ENCODE assay signal across 10 mouse cellular contexts in genomic region chr11:76429556-76429955, GRCm38 (mm10). TPM values are rescaled to one million over a fixed set of nuclear protein-coding genes. Genes with fewer than 3 reads are reported as not detected.
DNase-seq lines count a peak whose midpoint lies in the region; ATAC-seq lines count a peak whose summit lies in the region.
"Had no signal": no experiment of that assay in that cellular context is flagged by ENCODE, and none has a peak within 500 bp of the region (broad histone marks: within the 10 kb centered on the region; RNA-seq: fewer than 3 reads in every experiment).

No protein-coding gene starts in this region.

- H3K27ac ChIP-seq in heart, embryonic 13.5 days (replicated peaks) = peak overlapping the region; percentile 91
- H3K27ac ChIP-seq in embryonic facial prominence, embryonic 11.5 days (replicated peaks; ENCODE audit: low read depth, low read length) = peak overlapping the region; percentile 93
- peak overlapping the region; percentile 79 for H3K27ac ChIP-seq in hindbrain, embryonic 10.5 days
- 0 out of 2 replicates have a peak overlapping the region, but pooled peaks have one; percentile 0 for H3K27ac ChIP-seq in midbrain, embryonic 12.5 days (replicated peaks)
- H3K27ac ChIP-seq in liver, embryonic 12.5 days = no peak overlapping the region
- H3K27ac ChIP-seq: liver, embryonic 15.5 days had no signal

- no peak overlapping the region for H3K4me3 ChIP-seq in heart, embryonic 13.5 days
- no peak overlapping the region for H3K4me3 ChIP-seq in embryonic facial prominence, embryonic 11.5 days (ENCODE audit: low read depth, low read length)
- no peak overlapping the region for H3K4me3 ChIP-seq in hindbrain, embryonic 10.5 days
- no peak overlapping the region for H3K4me3 ChIP-seq in midbrain, embryonic 12.5 days
- H3K4me3 ChIP-seq in liver, embryonic 12.5 days = no peak overlapping the region
- H3K4me3 ChIP-seq: liver, embryonic 15.5 days had no signal

- ATAC-seq in heart, embryonic 13.5 days (ENCODE audit: extremely low read depth, insufficient number of reproducible peaks, low FRiP score, low TSS enrichment) = no peak
- peak; percentile 15; the same call in 1 of the 2 replicates for ATAC-seq in embryonic facial prominence, embryonic 11.5 days (replicated peaks; ENCODE audit: insufficient number of reproducible peaks, low FRiP score, low TSS enrichment, low read depth)
- no peak for ATAC-seq in midbrain, embryonic 12.5 days (ENCODE audit: low FRiP score, low read depth)
- no peak for ATAC-seq in granulocyte monocyte progenitor cell, adult 5-6 weeks (replicated peaks; ENCODE audit: poor library complexity, severe bottlenecking)
- ATAC-seq in liver, embryonic 12.5 days = no peak

- DNase-seq in heart, postnatal 36 days = no peak
- DNase-seq in embryonic facial prominence, embryonic 11.5 days (ENCODE audit: low spot score) = no peak
- DNase-seq in hindbrain, embryonic 10.5 days (ENCODE audit: low spot score) = no peak
- no peak for DNase-seq in spleen, postnatal 10 days (ENCODE audit: low spot score in 2 of 2)
- DNase-seq: right cerebral cortex, postnatal 25 days had no signal

- peaks cover 24% of the 10 kb centered on the region for H3K36me3 ChIP-seq in heart, embryonic 13.5 days
- no peaks in the 10 kb centered on the region for H3K36me3 ChIP-seq in embryonic facial prominence, embryonic 11.5 days (replicated peaks; ENCODE audit: control insufficient read depth, insufficient read depth, low read depth, low read length)
- peaks cover 46% of the 10 kb centered on the region for H3K36me3 ChIP-seq in hindbrain, embryonic 10.5 days
- H3K36me3 ChIP-seq in midbrain, embryonic 12.5 days = peaks cover 17% of the 10 kb centered on the region
- no peaks in the 10 kb centered on the region for H3K36me3 ChIP-seq in liver, embryonic 12.5 days
- H3K36me3 ChIP-seq: liver, embryonic 15.5 days had no signal

- intact Hi-C loops in heart, postnatal 36 days (cut with DNase I) = no loop called here

- H3K9ac ChIP-seq in heart, embryonic 13.5 days = peak overlapping the region; percentile 57
- H3K9ac ChIP-seq in embryonic facial prominence, embryonic 11.5 days (replicated peaks; ENCODE audit: low read length) = peak overlapping the region; percentile 27
- no peak overlapping the region for H3K9ac ChIP-seq in midbrain, embryonic 12.5 days (replicated peaks)
- H3K9ac ChIP-seq in liver, embryonic 12.5 days = no peak overlapping the region
- H3K9ac ChIP-seq: liver, embryonic 15.5 days had no signal

- H3K4me2 ChIP-seq in heart, embryonic 13.5 days = no peak overlapping the region
- H3K4me2 ChIP-seq in embryonic facial prominence, embryonic 11.5 days (ENCODE audit: low read depth, low read length) = no peak overlapping the region
- no peak overlapping the region for H3K4me2 ChIP-seq in midbrain, embryonic 12.5 days (replicated peaks)
- no peak overlapping the region for H3K4me2 ChIP-seq in liver, embryonic 12.5 days
- H3K4me2 ChIP-seq: liver, embryonic 15.5 days had no signal

- H3K4me1 ChIP-seq in heart, embryonic 13.5 days = peaks cover 83% of the 10 kb centered on the region
- H3K4me1 ChIP-seq in embryonic facial prominence, embryonic 11.5 days (ENCODE audit: control insufficient read depth, insufficient read depth, low read length) = peaks cover 14% of the 10 kb centered on the region
- peaks cover 32% of the 10 kb centered on the region for H3K4me1 ChIP-seq in hindbrain, embryonic 10.5 days (replicated peaks)
- peaks cover 6% of the 10 kb centered on the region; the same call in 1 of the 2 replicates for H3K4me1 ChIP-seq in midbrain, embryonic 12.5 days
- H3K4me1 ChIP-seq in liver, embryonic 12.5 days = no peaks in the 10 kb centered on the region
- H3K4me1 ChIP-seq: liver, embryonic 15.5 days had no signal

- no peaks in the 10 kb centered on the region for H3K27me3 ChIP-seq in heart, embryonic 13.5 days (replicated peaks)
- no peaks in the 10 kb centered on the region for H3K27me3 ChIP-seq in embryonic facial prominence, embryonic 11.5 days (ENCODE audit: control insufficient read depth, insufficient read depth, low read length)
- no peaks in the 10 kb centered on the region for H3K27me3 ChIP-seq in hindbrain, embryonic 10.5 days (ENCODE audit: insufficient read depth, poor library complexity, severe bottlenecking)
- H3K27me3 ChIP-seq in midbrain, embryonic 12.5 days = no peaks in the 10 kb centered on the region
- no peaks in the 10 kb centered on the region for H3K27me3 ChIP-seq in liver, embryonic 12.5 days (replicated peaks)
- H3K27me3 ChIP-seq: liver, embryonic 15.5 days had no signal

- 34% methylated on average over 7 of the region's 7 CpGs for WGBS in heart, embryonic 13.5 days
- 52% methylated on average over 7 of the region's 7 CpGs for WGBS in embryonic facial prominence, embryonic 11.5 days
- WGBS in hindbrain, embryonic 10.5 days = 62% methylated on average over 7 of the region's 7 CpGs
- 56% methylated on average over 7 of the region's 7 CpGs for WGBS in midbrain, embryonic 12.5 days
- 60% methylated on average over 7 of the region's 7 CpGs for WGBS in liver, embryonic 12.5 days (ENCODE audit: insufficient replicate concordance)

- no peaks in the 10 kb centered on the region for H3K9me3 ChIP-seq in heart, embryonic 13.5 days
- H3K9me3 ChIP-seq in embryonic facial prominence, embryonic 11.5 days (replicated peaks; ENCODE audit: control insufficient read depth, low read length) = no peaks in the 10 kb centered on the region
- no peaks in the 10 kb centered on the region for H3K9me3 ChIP-seq in hindbrain, embryonic 10.5 days
- H3K9me3 ChIP-seq in midbrain, embryonic 12.5 days = no peaks in the 10 kb centered on the region
- no peaks in the 10 kb centered on the region for H3K9me3 ChIP-seq in liver, embryonic 12.5 days (replicated peaks)
- H3K9me3 ChIP-seq: liver, embryonic 15.5 days had no signal

RNA-seq across cellular contexts. Expression of gene Timm22, which starts 22.8 kb away (rescaled TPM):
- polyA plus RNA-seq in heart, embryonic 13.5 days (2015; fragmentation: Nextera tagmentation; extraction: Ambion mirVana) = 78.6 and 92.4 TPM in 2 replicates
- total RNA-seq in heart, postnatal 36 days (2021) = 10 to 100 TPM; 42.4 to 55.2 TPM
- 138 TPM in 2 replicates for polyA plus RNA-seq in embryonic facial prominence, embryonic 11.5 days (2014; fragmentation: Nextera tagmentation; extraction: Ambion mirVana)
- 123 and 148 TPM in 2 replicates for polyA plus RNA-seq in hindbrain, embryonic 10.5 days (2016; fragmentation: Nextera tagmentation; extraction: Ambion mirVana)
- 98.8 and 113 TPM in 2 replicates for polyA plus RNA-seq in midbrain, embryonic 12.5 days (2016; fragmentation: Nextera tagmentation; extraction: Ambion mirVana)
- 21.3 and 32.4 TPM in 2 replicates for total RNA-seq in granulocyte monocyte progenitor cell, adult 5-6 weeks (2014; fragmentation: Nextera tagmentation)
- total RNA-seq in granulocyte monocyte progenitor cell, adult 5-6 weeks (2017) = 9.9 and 13.9 TPM in 2 replicates
- 59.4 and 63.6 TPM in 2 replicates for polyA plus RNA-seq in liver, embryonic 12.5 days (2016; fragmentation: Nextera tagmentation; extraction: Ambion mirVana)

RNA-seq across cellular contexts. Expression of gene Nxn, which starts 30.6 kb away (rescaled TPM):
- polyA plus RNA-seq in heart, embryonic 13.5 days (2015; fragmentation: Nextera tagmentation; extraction: Ambion mirVana) = 23.2 and 23.6 TPM in 2 replicates
- 10 to 100 TPM; 12.3 to 15.7 TPM for total RNA-seq in heart, postnatal 36 days (2021)
- 40.0 and 41.8 TPM in 2 replicates for polyA plus RNA-seq in embryonic facial prominence, embryonic 11.5 days (2014; fragmentation: Nextera tagmentation; extraction: Ambion mirVana)
- 45.3 and 46.6 TPM in 2 replicates for polyA plus RNA-seq in hindbrain, embryonic 10.5 days (2016; fragmentation: Nextera tagmentation; extraction: Ambion mirVana)
- 56.9 and 69.4 TPM in 2 replicates for polyA plus RNA-seq in midbrain, embryonic 12.5 days (2016; fragmentation: Nextera tagmentation; extraction: Ambion mirVana)
- total RNA-seq in granulocyte monocyte progenitor cell, adult 5-6 weeks (2014; fragmentation: Nextera tagmentation) = 29.6 and 32.3 TPM in 2 replicates
- 24.1 and 25.5 TPM in 2 replicates for total RNA-seq in granulocyte monocyte progenitor cell, adult 5-6 weeks (2017)
- polyA plus RNA-seq in liver, embryonic 12.5 days (2016; fragmentation: Nextera tagmentation; extraction: Ambion mirVana) = 6.0 and 6.9 TPM in 2 replicates

Comparison
In these comparisons a context has a peak if more than half of its experiments do, and no peak if none do; other contexts are left out.
1. H3K9ac ChIP-seq: peak in heart, embryonic 13.5 days (single experiment) and embryonic facial prominence, embryonic 11.5 days (single experiment); none in midbrain, embryonic 12.5 days (single experiment) and liver, embryonic 12.5 days (single experiment).